Comparison of ENCODE assay signal across 19 mouse cellular contexts in the genomic region with DNA sequence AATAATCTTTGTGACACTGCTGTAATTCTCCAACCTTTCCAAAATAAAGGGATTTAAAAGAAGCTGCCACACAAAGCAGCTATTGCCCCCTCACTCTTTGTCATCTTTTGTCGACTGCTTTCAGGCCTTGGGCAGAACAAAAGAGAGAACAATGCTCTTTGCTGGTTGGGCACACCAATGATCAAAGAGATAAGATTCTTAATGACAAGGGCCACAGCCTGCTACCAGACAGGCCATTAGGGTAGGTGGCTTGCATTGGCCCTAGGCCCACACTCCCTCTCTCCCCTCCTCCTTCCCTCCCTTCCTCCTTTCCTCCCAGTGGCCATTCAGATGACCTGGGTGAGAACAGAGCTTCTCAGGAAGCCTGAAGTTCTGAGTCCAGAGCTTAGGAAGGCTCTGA.
A peak's percentile ranks its signal among the peaks of the same experiment; 100 is the strongest.
DNase-seq lines count a peak whose midpoint lies in the region; ATAC-seq lines count a peak whose summit lies in the region.
"Had no signal": no experiment of that assay in that cellular context is flagged by ENCODE, and none has a peak within 500 bp of the region (broad histone marks: within the 10 kb centered on the region; RNA-seq: fewer than 3 reads in every experiment).

No protein-coding gene starts in this region.

- ATAC-seq in midbrain, embryonic 16.5 days, result 0 out of 2 replicates have a peak, but pooled peaks have one; percentile 29
- ATAC-seq in midbrain, embryonic 11.5 days (ENCODE audit: low FRiP score), result no peak
- no peak for ATAC-seq in kidney, embryonic 15.5 days (replicated peaks; ENCODE audit: low FRiP score)
- ATAC-seq: activated CD4-positive, CD25-positive, alpha-beta regulatory T cell, adult 4 months; CD4-positive, CD25-positive, alpha-beta regulatory T cell, adult 4 months; forebrain, embryonic 13.5 days; inflammation-experienced regulatory T-cells, adult 6 months had no signal

- no peaks in the 10 kb centered on the region for H3K36me3 ChIP-seq in heart, embryonic 10.5 days
- H3K36me3 ChIP-seq in midbrain, embryonic 16.5 days (ENCODE audit: control insufficient read depth, insufficient read depth, low read length), result no peaks in the 10 kb centered on the region
- H3K36me3 ChIP-seq in midbrain, embryonic 11.5 days (ENCODE audit: control insufficient read depth, insufficient read depth, low read length), result no peaks in the 10 kb centered on the region
- H3K36me3 ChIP-seq in kidney, embryonic 15.5 days, result no peaks in the 10 kb centered on the region
- H3K36me3 ChIP-seq: embryonic facial prominence, embryonic 12.5 days; embryonic facial prominence, embryonic 15.5 days; heart, embryonic 12.5 days; heart, embryonic 15.5 days; hindbrain, embryonic 10.5 days had no signal

- peak; percentile 61 for DNase-seq in heart, adult 11 months
- no peak for DNase-seq in heart, embryonic 10.5 days (ENCODE audit: low spot score)
- DNase-seq in midbrain, embryonic 11.5 days (ENCODE audit: low spot score, missing footprints), result no peak
- peak; percentile 77 for DNase-seq in retina, embryonic 14.5 days (ENCODE audit: low spot score)
- DNase-seq: adrenal gland, adult 8-10 months; gastrocnemius, postnatal 36 days had no signal

- H3K9ac ChIP-seq in midbrain, embryonic 16.5 days (ENCODE audit: low read depth, low read length), result no peak overlapping the region
- H3K9ac ChIP-seq in midbrain, embryonic 11.5 days (ENCODE audit: low read length), result no peak overlapping the region
- H3K9ac ChIP-seq in kidney, embryonic 15.5 days, result no peak overlapping the region
- H3K9ac ChIP-seq: embryonic facial prominence, embryonic 12.5 days; embryonic facial prominence, embryonic 15.5 days; forebrain, embryonic 13.5 days; heart, embryonic 12.5 days; heart, embryonic 15.5 days; hindbrain, embryonic 14.5 days had no signal

- H3K4me3 ChIP-seq in heart, embryonic 10.5 days, result no peak overlapping the region
- H3K4me3 ChIP-seq in midbrain, embryonic 16.5 days (ENCODE audit: low read depth, low read length), result no peak overlapping the region
- no peak overlapping the region for H3K4me3 ChIP-seq in midbrain, embryonic 11.5 days (ENCODE audit: low read depth, low read length)
- no peak overlapping the region for H3K4me3 ChIP-seq in kidney, embryonic 15.5 days (replicated peaks)
- H3K4me3 ChIP-seq: embryonic facial prominence, embryonic 12.5 days; embryonic facial prominence, embryonic 15.5 days; forebrain, embryonic 13.5 days; heart, embryonic 12.5 days; heart, embryonic 15.5 days; hindbrain, embryonic 10.5 days had no signal

- H3K9me3 ChIP-seq in heart, embryonic 10.5 days, result no peaks in the 10 kb centered on the region
- H3K9me3 ChIP-seq in midbrain, embryonic 16.5 days (replicated peaks; ENCODE audit: control insufficient read depth, low read length, poor library complexity, severe bottlenecking), result no peaks in the 10 kb centered on the region
- H3K9me3 ChIP-seq in midbrain, embryonic 11.5 days (ENCODE audit: control insufficient read depth, low read length), result no peaks in the 10 kb centered on the region
- H3K9me3 ChIP-seq in kidney, embryonic 15.5 days (replicated peaks), result no peaks in the 10 kb centered on the region
- H3K9me3 ChIP-seq: embryonic facial prominence, embryonic 12.5 days; embryonic facial prominence, embryonic 15.5 days; forebrain, embryonic 13.5 days; heart, embryonic 12.5 days; heart, embryonic 15.5 days; hindbrain, embryonic 10.5 days had no signal

- H3K27me3 ChIP-seq in heart, embryonic 10.5 days (ENCODE audit: insufficient read depth, poor library complexity, severe bottlenecking), result peaks cover 7% of the 10 kb centered on the region; the same call in 1 of the 2 replicates
- peaks cover 6% of the 10 kb centered on the region; the same call in 1 of the 2 replicates for H3K27me3 ChIP-seq in midbrain, embryonic 16.5 days (ENCODE audit: control insufficient read depth, insufficient read depth, low read depth, low read length)
- H3K27me3 ChIP-seq in midbrain, embryonic 11.5 days (ENCODE audit: control insufficient read depth, insufficient read depth, low read length), result peaks cover 4% of the 10 kb centered on the region; the same call in 1 of the 2 replicates
- peaks cover 15% of the 10 kb centered on the region for H3K27me3 ChIP-seq in kidney, embryonic 15.5 days
- H3K27me3 ChIP-seq: embryonic facial prominence, embryonic 15.5 days; heart, embryonic 15.5 days had no signal

- WGBS in heart, embryonic 10.5 days, result 48% methylated on average over 1 of the region's 1 CpGs
- 4% methylated on average over 1 of the region's 1 CpGs for WGBS in midbrain, embryonic 16.5 days
- 17% methylated on average over 1 of the region's 1 CpGs for WGBS in midbrain, embryonic 11.5 days
- WGBS in kidney, embryonic 15.5 days, result 3% methylated on average over 1 of the region's 1 CpGs

- H3K4me1 ChIP-seq in heart, embryonic 10.5 days, result no peaks in the 10 kb centered on the region
- H3K4me1 ChIP-seq in midbrain, embryonic 16.5 days (ENCODE audit: control insufficient read depth, insufficient read depth, low read length), result 0 out of 2 replicates have a peak, but pooled peaks cover 2% of the 10 kb centered on the region
- no peaks in the 10 kb centered on the region for H3K4me1 ChIP-seq in midbrain, embryonic 11.5 days (ENCODE audit: control insufficient read depth, insufficient read depth, low read length)
- no peaks in the 10 kb centered on the region for H3K4me1 ChIP-seq in kidney, embryonic 15.5 days
- H3K4me1 ChIP-seq: embryonic facial prominence, embryonic 12.5 days; forebrain, embryonic 13.5 days; heart, embryonic 12.5 days; heart, embryonic 15.5 days; hindbrain, embryonic 10.5 days had no signal

- no peak overlapping the region for H3K4me2 ChIP-seq in midbrain, embryonic 16.5 days (ENCODE audit: low read length)
- H3K4me2 ChIP-seq in midbrain, embryonic 11.5 days, result no peak overlapping the region
- no peak overlapping the region for H3K4me2 ChIP-seq in kidney, embryonic 15.5 days
- H3K4me2 ChIP-seq: embryonic facial prominence, embryonic 12.5 days; embryonic facial prominence, embryonic 15.5 days; forebrain, embryonic 13.5 days; heart, embryonic 12.5 days; heart, embryonic 15.5 days; hindbrain, embryonic 14.5 days had no signal

- no peak overlapping the region for H3K27ac ChIP-seq in heart, embryonic 10.5 days
- no peak overlapping the region for H3K27ac ChIP-seq in midbrain, embryonic 16.5 days (ENCODE audit: low read length)
- no peak overlapping the region for H3K27ac ChIP-seq in midbrain, embryonic 11.5 days (ENCODE audit: low read depth, low read length)
- H3K27ac ChIP-seq in kidney, embryonic 15.5 days, result no peak overlapping the region
- H3K27ac ChIP-seq: embryonic facial prominence, embryonic 12.5 days; embryonic facial prominence, embryonic 15.5 days; forebrain, embryonic 13.5 days; heart, embryonic 15.5 days; hindbrain, embryonic 10.5 days; hindbrain, embryonic 14.5 days; hindbrain, postnatal 0 days had no signal

Comparison
In these comparisons a context has a peak if more than half of its experiments do, and no peak if none do; other contexts are left out.
1. DNase-seq: peak in heart, adult 11 months (single experiment) and retina, embryonic 14.5 days (single experiment); none in heart, embryonic 10.5 days (single experiment) and midbrain, embryonic 11.5 days (single experiment).